Mouse (Mus musculus) forebrain, embryonic 10.5 days (tissue): ENCODE measurements around the gene St6galnac6. TPM values are rescaled to one million over a fixed set of nuclear protein-coding genes. Genes with fewer than 3 reads are reported as not detected.
A peak's percentile ranks its signal among the peaks of the same experiment; 100 is the strongest.

ENCODE experiments used
- DNase-seq: peaks from one replicate; pipeline ENCODE4 v3.0.0-alpha.2; 2017; ENCODE audit warnings: low spot score; ENCODE audit errors: extremely low spot score
- H3K27ac ChIP-seq: fragments of 300-500 bp; sonication (generic); 2 replicates; pipeline ENCODE4 v1.5.1; 2016; ENCODE audit warnings: mild to moderate bottlenecking
- H3K27me3 ChIP-seq: fragments of 300-500 bp; sonication (generic); 2 replicates; pipeline ENCODE4 v1.6.1; 2016; ENCODE audit warnings: mild to moderate bottlenecking; ENCODE audit not compliant: poor library complexity, severe bottlenecking
- H3K36me3 ChIP-seq: fragments of 300-500 bp; sonication (generic); replicated peaks from 2 replicates; pipeline ENCODE4 v1.6.1; 2016; ENCODE audit warnings: mild to moderate bottlenecking, moderate library complexity
- H3K4me1 ChIP-seq: fragments of 300-500 bp; sonication (generic); 2 replicates; pipeline ENCODE4 v1.6.1; 2016
- H3K4me3 ChIP-seq: fragments of 300-500 bp; sonication (generic); 2 replicates; pipeline ENCODE4 v1.5.1; 2016; ENCODE audit warnings: mild to moderate bottlenecking, moderate library complexity
- H3K9me3 ChIP-seq: fragments of 300-500 bp; sonication (generic); 2 replicates; pipeline ENCODE4 v1.6.1; 2016; ENCODE audit warnings: mild to moderate bottlenecking, moderate library complexity
- WGBS: fragments of 180-500 bp; shearing (Covaris S2); methylation state at CpG from one replicate; pipeline ENCODE4 v1.1.7; 2016; 5-methylcytosine and 5-hydroxymethylcytosine counted together
- polyA plus RNA-seq: library from polyadenylated mRNA; unstranded; fragments of >200 nt; fragmentation: Nextera tagmentation; extraction: Ambion mirVana; gene quantifications from 2 replicates; pipeline ENCODE4 v1.2.1, GENCODE M21; 2016

The St6galnac6 gene
- polyA plus RNA-seq, 1 experiment from 2014 or later = 13.3 TPM

- no peak for DNase-seq
- H3K4me3 ChIP-seq = no peak overlapping the region
- peaks cover 39% of the 10 kb centered on the region for H3K4me1 ChIP-seq
- no peak overlapping the region for H3K27ac ChIP-seq
- no peaks in the 10 kb centered on the region for H3K9me3 ChIP-seq
- H3K36me3 ChIP-seq = 0 out of 2 replicates have a peak, but pooled peaks cover 5% of the 10 kb centered on the region
- 85% methylated on average over 10 of the region's 10 CpGs for WGBS
- H3K27me3 ChIP-seq = peaks cover 16% of the 10 kb centered on the region
These were observed 9.3 kb upstream of the St6galnac6 start for GRCm38 (mm10) chr2:32590224-32590623.

GRCm38 (mm10) chr2:32591249-32591648 is 8.3 kb upstream of the St6galnac6 start:
- Histone ChIP-seq H3K27ac (no peak overlapping the region), H3K27me3 (peaks cover 12% of the 10 kb centered on the region), H3K4me3 (no peak overlapping the region), H3K4me1 (peaks cover 37% of the 10 kb centered on the region), H3K36me3 (0 out of 2 replicates have a peak, but pooled peaks cover 8% of the 10 kb centered on the region), H3K9me3 (no peaks in the 10 kb centered on the region)
- no peak for DNase-seq
- 86% methylated on average over 6 of the region's 6 CpGs for WGBS

GRCm38 (mm10) chr2:32596725-32597124 is 2.8 kb upstream of the St6galnac6 start:
- Histone ChIP-seq H3K9me3 (no peaks in the 10 kb centered on the region), H3K27me3 (no peaks in the 10 kb centered on the region), H3K36me3 (peaks cover 19% of the 10 kb centered on the region), H3K4me3 (no peak overlapping the region), H3K4me1 (peaks cover 6% of the 10 kb centered on the region), H3K27ac (no peak overlapping the region)
- no peak for DNase-seq
- 95% methylated on average over 13 of the region's 13 CpGs for WGBS

- Histone ChIP-seq H3K9me3 (no peaks in the 10 kb centered on the region), H3K36me3 (peaks cover 19% of the 10 kb centered on the region), H3K27ac (no peak overlapping the region), H3K4me3 (no peak overlapping the region), H3K4me1 (peaks cover 11% of the 10 kb centered on the region), H3K27me3 (no peaks in the 10 kb centered on the region)
- 91% methylated on average over 5 of the region's 5 CpGs for WGBS
- DNase-seq = no peak
These were observed 2.3 kb upstream of the St6galnac6 start for GRCm38 (mm10) chr2:32597248-32597647.

GRCm38 (mm10) chr2:32597699-32598098 is 1.8 kb upstream of the St6galnac6 start:
- no peak overlapping the region for H3K27ac ChIP-seq

GRCm38 (mm10) chr2:32598506-32598905 is 1.0 kb upstream of the St6galnac6 start:
- Histone ChIP-seq H3K27me3 (no peaks in the 10 kb centered on the region), H3K36me3 (peaks cover 19% of the 10 kb centered on the region), H3K4me1 (peaks cover 16% of the 10 kb centered on the region), H3K9me3 (no peaks in the 10 kb centered on the region), H3K27ac (no peak overlapping the region), H3K4me3 (no peak overlapping the region)
- DNase-seq = no peak
- WGBS = 88% methylated on average over 8 of the region's 8 CpGs

More at GRCm38 (mm10) chr2:32597699-32598098, 1.8 kb upstream of the St6galnac6 start:
- DNase-seq = no peak
- Histone ChIP-seq H3K9me3 (no peaks in the 10 kb centered on the region), H3K27me3 (no peaks in the 10 kb centered on the region), H3K4me1 (peaks cover 16% of the 10 kb centered on the region), H3K4me3 (no peak overlapping the region), H3K36me3 (peaks cover 19% of the 10 kb centered on the region)
- WGBS = 90% methylated on average over 5 of the region's 5 CpGs

GRCm38 (mm10) chr2:32601417-32602065 is 2.0 kb downstream of the St6galnac6 start:
- DNase-seq = no peak
- H3K27me3 ChIP-seq = no peaks in the 10 kb centered on the region
- no peak overlapping the region for H3K4me3 ChIP-seq
- H3K36me3 ChIP-seq = peaks cover 11% of the 10 kb centered on the region
- H3K9me3 ChIP-seq = no peaks in the 10 kb centered on the region
- H3K4me1 ChIP-seq = peaks cover 18% of the 10 kb centered on the region
- WGBS = 41% methylated on average over 8 of the region's 8 CpGs
- peak overlapping the region; percentile 58; the same call in 1 of the 2 replicates for H3K27ac ChIP-seq

- Histone ChIP-seq H3K4me1 (peaks cover 29% of the 10 kb centered on the region), H3K36me3 (peaks cover 2% of the 10 kb centered on the region), H3K27me3 (peaks cover 5% of the 10 kb centered on the region), H3K27ac (peak overlapping the region; percentile 76), H3K4me3 (peak overlapping the region; percentile 49), H3K9me3 (no peaks in the 10 kb centered on the region)
- WGBS = under 1% methylated on average over 11 of the region's 11 CpGs
- DNase-seq = peak; percentile 91
These were observed 3.1 kb downstream of the St6galnac6 start for GRCm38 (mm10) chr2:32602600-32603054.

GRCm38 (mm10) chr2:32604631-32605030 is 5.1 kb downstream of the St6galnac6 start:
- DNase-seq = no peak
- H3K9me3 ChIP-seq = no peaks in the 10 kb centered on the region
- no peaks in the 10 kb centered on the region for H3K36me3 ChIP-seq
- 52% methylated on average over 10 of the region's 10 CpGs for WGBS
- peaks cover 21% of the 10 kb centered on the region for H3K27me3 ChIP-seq
- no peak overlapping the region for H3K27ac ChIP-seq
- peaks cover 47% of the 10 kb centered on the region for H3K4me1 ChIP-seq
- H3K4me3 ChIP-seq = no peak overlapping the region

- peak overlapping the region; percentile 76 for H3K4me3 ChIP-seq
These were observed 6.9 kb downstream of the St6galnac6 start for GRCm38 (mm10) chr2:32606161-32607142.

GRCm38 (mm10) chr2:32607262-32607947 is 7.9 kb downstream of the St6galnac6 start:
- WGBS = 7% methylated on average over 33 of the region's 34 CpGs
- H3K9me3 ChIP-seq = no peaks in the 10 kb centered on the region
- H3K4me3 ChIP-seq = peak overlapping the region; percentile 76
- H3K27ac ChIP-seq = peak overlapping the region; percentile 89
- H3K36me3 ChIP-seq = peaks cover 5% of the 10 kb centered on the region; the same call in 1 of the 2 replicates
- peaks cover 60% of the 10 kb centered on the region for H3K4me1 ChIP-seq
- H3K27me3 ChIP-seq = peaks cover 21% of the 10 kb centered on the region
- peak; percentile 59 for DNase-seq

More at GRCm38 (mm10) chr2:32606161-32607142, 6.9 kb downstream of the St6galnac6 start:
- H3K36me3 ChIP-seq = no peaks in the 10 kb centered on the region
- 11% methylated on average over 54 of the region's 55 CpGs for WGBS
- H3K27ac ChIP-seq = peak overlapping the region; percentile 89
- DNase-seq = peak; percentile 77
- peaks cover 61% of the 10 kb centered on the region for H3K4me1 ChIP-seq
- peaks cover 21% of the 10 kb centered on the region for H3K27me3 ChIP-seq
- no peaks in the 10 kb centered on the region for H3K9me3 ChIP-seq

GRCm38 (mm10) chr2:32608141-32608777 is 8.8 kb downstream of the St6galnac6 start:
- Histone ChIP-seq H3K9me3 (no peaks in the 10 kb centered on the region), H3K27ac (peak overlapping the region; percentile 57), H3K36me3 (peaks cover 13% of the 10 kb centered on the region), H3K4me3 (peak overlapping the region; percentile 76), H3K4me1 (peaks cover 57% of the 10 kb centered on the region), H3K27me3 (peaks cover 21% of the 10 kb centered on the region)
- DNase-seq = peak; percentile 68
- 9% methylated on average over 25 of the region's 25 CpGs for WGBS
